Mouse (Mus musculus) ovary, postnatal 36 days (tissue): Measurements from ENCODE around the gene Lurap1l.

Experiments used
- DNase-seq: peaks from one replicate; pipeline ENCODE4 v3.0.0; 2022; ENCODE audit warnings: low spot score, mixed read lengths

Gene Lurap1l

GRCm38 (mm10) chr4:80917812-80918211 is 7.4 kb downstream of the Lurap1l start:
- DNase-seq, result no peak

DNA sequence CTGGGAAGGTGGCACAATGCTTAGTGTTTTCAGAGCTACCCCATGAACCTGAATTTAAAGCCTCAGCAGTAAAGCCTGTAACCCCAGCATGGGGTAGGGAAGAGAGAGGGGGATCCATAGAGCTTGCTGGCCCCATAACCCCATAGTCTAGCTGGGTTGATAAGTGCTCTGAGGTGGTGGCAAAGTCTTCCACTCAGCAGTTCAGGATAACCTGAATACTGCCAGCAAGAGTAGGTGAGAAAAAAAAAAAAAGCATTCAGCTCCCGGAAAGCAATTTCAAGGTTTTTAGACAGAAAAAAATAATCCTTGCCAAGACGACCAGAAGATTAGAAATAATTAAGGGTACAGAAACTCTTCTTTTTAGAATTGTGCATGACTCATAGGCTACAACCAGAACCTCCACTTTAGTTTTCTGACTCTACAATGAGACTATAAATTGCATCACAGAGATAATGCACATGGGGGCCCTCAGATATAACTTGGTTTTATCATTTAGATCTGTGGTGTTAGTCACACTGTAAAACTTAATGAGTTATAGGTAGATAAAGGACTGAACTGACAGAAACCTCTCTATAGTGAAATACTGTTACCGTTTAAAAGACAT is 8.2 kb downstream of the Lurap1l start:
- DNase-seq, result no peak

GRCm38 (mm10) chr4:80919217-80919867 is 8.9 kb downstream of the Lurap1l start:
- no peak for DNase-seq

DNA sequence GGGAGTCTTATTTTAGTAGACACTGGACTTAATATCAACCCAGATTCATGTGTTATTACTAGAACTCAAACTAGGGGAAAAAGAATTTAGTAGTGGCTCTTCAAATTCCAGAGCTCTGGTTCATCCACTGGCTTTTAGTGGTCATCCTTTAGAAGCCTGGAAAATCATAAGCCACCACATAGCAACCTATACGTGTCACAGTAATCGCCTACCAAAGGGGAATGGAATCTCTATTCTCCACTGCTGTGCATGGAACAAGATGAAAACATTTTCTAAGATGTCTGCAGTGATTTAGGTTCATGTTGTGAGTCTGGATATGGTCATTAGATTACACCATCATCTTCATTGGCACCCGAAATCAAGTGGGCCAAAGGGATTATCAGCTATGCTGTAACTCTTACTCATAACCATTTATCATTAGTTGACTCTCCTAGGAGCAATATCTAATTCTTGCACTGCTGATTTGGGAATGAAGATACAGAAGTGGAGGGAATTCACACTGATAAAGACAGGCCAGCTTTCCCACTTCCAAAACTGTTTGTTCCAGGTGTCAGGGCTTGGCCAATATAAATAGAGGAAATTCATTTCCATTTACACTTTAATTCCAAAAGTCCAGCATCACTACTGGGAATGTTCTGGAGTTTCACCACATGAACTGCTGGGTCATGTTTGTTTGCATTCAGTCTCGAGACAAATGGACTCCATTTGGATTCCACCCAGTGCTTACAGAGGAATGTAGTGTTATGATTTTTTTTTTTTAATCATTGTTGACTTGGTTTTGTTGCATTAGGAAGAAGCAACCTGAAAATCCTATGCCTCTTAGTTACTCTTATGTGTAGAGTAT is 11.4 kb downstream of the Lurap1l start:
- no peak for DNase-seq

- DNase-seq, result no peak
Observed at GRCm38 (mm10) chr4:80922654-80923053, 12.2 kb downstream of the Lurap1l start.

DNA sequence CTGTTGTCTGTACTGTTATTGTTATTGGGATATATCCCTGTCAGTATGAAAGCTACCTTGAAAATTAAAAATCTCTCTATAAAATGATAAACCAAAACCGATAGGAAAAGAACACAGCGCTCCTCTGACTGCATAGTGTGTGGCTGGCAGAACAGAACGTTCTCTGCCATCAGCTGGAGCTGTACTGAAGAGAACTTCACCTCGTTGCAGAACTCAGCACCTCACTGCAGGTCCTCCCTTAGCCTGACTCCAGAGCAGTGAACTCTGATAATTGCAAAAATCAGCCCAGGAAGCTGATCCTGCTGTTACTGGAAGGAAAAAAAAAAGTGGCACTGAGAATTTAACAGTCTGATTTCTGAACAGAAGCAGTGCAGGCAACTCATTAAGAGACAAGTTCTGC is 14.4 kb downstream of the Lurap1l start:
- no peak for DNase-seq

DNA sequence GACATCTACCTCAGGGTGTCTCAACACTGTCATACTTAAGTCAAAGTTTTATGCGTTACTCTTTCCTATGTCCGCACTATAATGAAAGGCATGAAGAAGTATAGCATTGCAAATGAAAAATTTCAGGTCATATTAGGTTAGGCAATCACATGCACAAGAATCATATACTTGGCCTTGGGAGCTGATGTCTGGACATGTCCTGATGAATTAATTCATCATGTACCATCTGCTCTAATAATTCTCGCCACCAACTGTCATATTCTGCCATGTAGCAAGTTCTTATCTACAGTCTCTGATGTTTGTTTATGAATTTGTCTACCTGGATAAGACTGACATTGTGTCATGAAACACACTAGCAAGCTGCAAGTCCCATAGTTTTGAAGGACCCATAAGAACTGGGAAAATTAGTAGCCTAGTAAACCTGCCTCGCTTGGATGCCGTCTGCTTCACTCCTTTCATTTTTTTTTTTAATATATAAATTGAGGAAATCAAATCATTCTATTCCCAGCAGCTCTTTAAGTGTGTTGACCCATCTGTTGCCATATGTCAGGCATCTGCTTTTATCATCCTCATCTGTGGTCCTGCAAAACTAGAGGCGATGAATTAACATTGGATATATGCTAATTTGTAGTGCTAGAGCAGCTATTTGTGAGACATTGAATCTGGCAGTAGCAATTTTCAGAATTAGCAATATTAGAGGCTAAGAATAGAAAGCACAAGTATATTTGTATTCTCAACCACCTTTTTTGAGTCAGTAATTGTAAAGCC is 15.5 kb downstream of the Lurap1l start:
- no peak for DNase-seq

- DNase-seq, result no peak
Observed at GRCm38 (mm10) chr4:80934749-80935148, 24.3 kb downstream of the Lurap1l start.

- no peak for DNase-seq
Observed at GRCm38 (mm10) chr4:80939115-80939514, 28.7 kb downstream of the Lurap1l start.

DNA sequence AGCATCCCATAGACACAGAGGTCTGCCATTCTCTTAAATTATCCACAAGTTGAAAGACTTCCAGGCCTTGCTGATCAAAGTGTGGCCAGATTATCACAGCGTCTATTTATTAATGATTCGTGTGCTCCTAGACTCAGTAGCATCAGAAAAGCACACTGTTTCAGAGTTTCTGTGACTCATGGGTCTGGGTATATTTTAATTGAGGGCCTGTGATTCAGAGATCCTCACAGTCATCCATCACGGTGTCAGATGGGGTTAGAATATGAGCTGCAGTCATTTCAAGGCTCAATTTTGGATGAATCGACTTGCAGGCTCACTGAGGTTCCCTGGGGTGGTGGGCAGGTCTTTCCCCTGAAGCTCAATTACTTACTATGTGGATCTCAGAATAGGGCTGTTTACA is 30.5 kb downstream of the Lurap1l start:
- no peak for DNase-seq

DNA sequence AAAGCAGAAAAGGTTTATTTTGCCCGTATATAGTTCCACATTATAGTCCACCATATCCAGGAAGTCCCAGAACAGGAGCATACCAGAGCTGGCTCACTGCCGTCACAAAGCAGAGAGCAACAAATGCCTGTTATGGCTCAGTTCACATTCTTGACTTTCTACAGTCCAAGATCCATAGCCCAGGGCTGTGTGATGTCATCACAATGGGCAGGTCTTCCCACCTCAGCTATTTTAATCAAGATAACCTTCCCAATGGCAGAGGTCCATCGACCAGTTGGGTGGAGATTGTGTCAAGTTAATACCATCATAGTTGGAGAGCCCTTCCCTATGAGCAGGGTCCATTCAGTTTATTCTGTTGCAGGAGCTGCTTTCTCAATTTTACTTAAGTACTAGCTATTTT is 31.5 kb downstream of the Lurap1l start:
- no peak for DNase-seq

- no peak for DNase-seq
Observed at GRCm38 (mm10) chr4:80944605-80945004, 34.2 kb downstream of the Lurap1l start.

DNA sequence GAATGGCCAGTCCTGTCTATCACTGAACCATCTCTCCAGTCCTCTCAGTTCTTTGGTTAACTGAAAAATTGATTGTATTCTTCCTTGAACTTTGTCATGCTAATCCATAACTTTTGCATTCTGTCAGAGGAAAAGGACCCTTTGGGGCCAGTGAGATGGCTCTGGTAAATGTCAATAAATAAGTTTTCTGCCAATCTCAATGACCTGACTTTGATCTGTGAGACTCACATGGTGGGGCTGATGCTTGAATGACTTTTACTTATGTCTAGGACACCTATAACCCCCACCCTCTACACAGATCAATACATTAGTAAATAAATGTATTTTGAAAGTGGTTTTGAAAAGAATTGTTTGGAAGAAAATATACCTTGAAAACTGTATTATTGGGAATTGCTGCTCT is 38.7 kb downstream of the Lurap1l start:
- DNase-seq, result no peak

GRCm38 (mm10) chr4:80949720-80950119 is 39.3 kb downstream of the Lurap1l start:
- DNase-seq, result no peak

- DNase-seq, result no peak
Observed at GRCm38 (mm10) chr4:80950280-80950781, 39.9 kb downstream of the Lurap1l start.

DNA sequence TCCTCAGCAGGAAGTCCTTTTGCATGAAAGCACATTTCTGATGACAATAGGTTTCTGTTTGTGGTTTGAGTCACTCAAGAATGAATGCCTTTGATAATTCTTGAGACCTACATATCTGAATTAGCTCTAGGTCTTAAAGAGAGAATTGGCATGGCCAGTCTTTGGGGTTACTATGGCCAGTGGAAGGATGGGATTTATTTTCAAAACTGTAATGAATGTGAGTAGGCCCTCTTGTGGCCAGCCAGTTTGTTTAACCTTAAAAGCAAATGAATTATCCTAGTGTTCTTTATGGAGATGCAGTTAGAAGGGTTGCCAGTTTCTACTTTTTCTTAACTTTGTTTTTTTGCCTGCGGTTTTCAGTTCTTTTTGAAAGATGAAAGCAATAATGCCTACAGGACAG is 42.2 kb downstream of the Lurap1l start:
- no peak for DNase-seq

DNA sequence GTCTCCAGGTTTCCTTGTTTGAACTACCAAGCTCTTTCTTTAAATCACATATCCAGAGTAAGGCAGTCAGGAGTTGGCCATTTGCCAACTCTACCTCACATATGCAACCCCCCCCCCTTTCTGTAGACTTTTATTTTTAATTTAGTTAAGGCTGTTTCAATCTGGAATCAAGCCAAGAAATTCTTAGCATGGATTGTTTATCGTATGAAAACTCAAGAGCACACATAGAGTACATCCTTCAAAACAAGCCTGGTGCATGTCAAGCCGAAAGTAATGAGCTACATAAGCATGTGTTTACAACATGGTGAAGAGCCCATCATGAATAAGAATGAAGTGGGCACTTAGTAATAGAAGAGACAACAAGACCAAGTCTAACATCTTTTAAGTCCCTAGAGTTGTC is 45.5 kb downstream of the Lurap1l start:
- no peak for DNase-seq

- no peak for DNase-seq
Observed at GRCm38 (mm10) chr4:80967526-80967925, 57.1 kb downstream of the Lurap1l start.

DNA sequence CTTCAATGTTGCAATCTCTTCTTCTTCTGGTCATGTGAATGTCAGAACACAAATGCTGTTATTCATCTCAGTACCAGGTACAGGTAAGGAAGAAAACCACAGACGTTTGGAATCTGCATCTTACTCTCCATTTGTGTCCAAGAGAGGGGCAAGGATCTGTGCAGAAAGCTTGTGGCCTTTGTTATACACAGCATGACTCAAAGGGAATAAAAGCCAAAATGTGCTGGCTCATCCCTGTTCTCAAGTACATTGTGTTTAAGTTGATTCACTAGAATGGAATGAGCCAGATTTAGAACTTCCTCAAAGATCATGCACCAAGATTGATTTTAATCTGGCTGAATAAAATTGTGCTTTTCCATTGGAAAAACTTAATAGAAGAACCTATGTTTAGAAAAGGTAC is 61.4 kb downstream of the Lurap1l start:
- DNase-seq, result no peak

GRCm38 (mm10) chr4:80973896-80974295 is 63.5 kb downstream of the Lurap1l start:
- DNase-seq, result no peak

DNA sequence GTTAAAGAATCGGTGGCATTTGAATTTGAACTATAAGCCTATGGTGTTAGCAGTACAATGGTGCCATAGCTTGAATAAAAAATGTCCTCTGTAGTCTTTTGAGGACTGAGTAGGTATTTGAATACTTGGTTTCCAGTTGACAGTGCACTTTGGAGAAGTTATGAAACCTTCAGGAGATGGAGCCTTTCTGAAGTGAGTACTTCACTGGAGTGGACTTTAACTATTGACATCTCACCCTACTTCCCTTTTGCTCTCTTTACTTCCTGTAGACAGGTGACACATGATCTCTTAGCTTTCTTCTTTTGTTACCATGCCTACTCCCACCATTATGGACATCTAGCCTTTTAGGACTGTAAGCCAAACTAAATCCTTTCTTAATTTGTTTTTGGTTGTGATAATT is 80.4 kb downstream of the Lurap1l start:
- no peak for DNase-seq

GRCm38 (mm10) chr4:81003528-81003927 is 93.1 kb downstream of the Lurap1l start:
- no peak for DNase-seq
